Mouse (Mus musculus): ENCODE data around the gene Fkbpl.

The Fkbpl gene

GRCm38 (mm10) chr17:34685120-34686110 is 40.9 kb downstream of the Fkbpl start:
- in situ Hi-C loops (cut with MboI, MseI): no loop called here

GRCm38 (mm10) chr17:34688889-34689288 is 44.3 kb downstream of the Fkbpl start:
- in situ Hi-C loops (cut with MboI, MseI): no loop called here

DNA sequence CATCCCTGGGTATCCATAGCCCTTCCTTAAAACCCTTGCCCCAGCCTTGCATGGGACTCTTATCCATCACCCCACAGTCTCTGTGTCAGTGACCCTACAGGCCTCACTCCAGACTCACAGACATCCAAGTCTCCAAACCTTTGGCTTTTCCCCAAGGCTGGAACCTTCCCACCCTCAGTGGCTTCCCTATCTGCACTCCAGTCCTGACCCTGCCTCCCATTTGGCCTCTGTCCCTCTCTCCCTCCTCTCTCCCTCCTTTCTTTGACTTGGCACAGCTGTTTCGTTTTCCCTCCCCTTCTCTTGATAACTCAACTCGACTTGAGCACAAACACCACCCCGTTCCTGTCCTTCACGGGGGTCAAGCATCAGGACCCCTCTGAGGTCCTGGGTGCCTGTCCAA is 45.9 kb downstream of the Fkbpl start:
- in situ Hi-C loops (cut with MboI, MseI): no loop called here

- in situ Hi-C loops (cut with MboI, MseI): no loop called here
Observed at GRCm38 (mm10) chr17:34692906-34693305, 48.3 kb downstream of the Fkbpl start.

Measured in T-helper 17 cell (primary cell).